Mouse (Mus musculus) forebrain, embryonic 11.5 days (tissue): ENCODE measurements around the gene Jarid2. TPM values are rescaled to one million over a fixed set of nuclear protein-coding genes. Genes with fewer than 3 reads are reported as not detected.

ENCODE experiments used
- ATAC-seq: fragments of 200-750 bp; cut with Nextera tagmentation; replicated peaks from 2 replicates; pipeline ENCODE4 v1.8.0; 2017; ENCODE audit warnings: moderate TSS enrichment; ENCODE audit not compliant: low FRiP score
- DNase-seq: peaks from one replicate; pipeline ENCODE4 v3.0.0-alpha.2; 2017; ENCODE audit warnings: low spot score
- H3K27ac ChIP-seq: fragments of 300-500 bp; sonication (generic); 2 replicates; pipeline ENCODE4 v1.5.1; 2014; ENCODE audit warnings: low read depth, low read length
- H3K27me3 ChIP-seq: fragments of 300-500 bp; sonication (generic); 2 replicates; pipeline ENCODE4 v1.6.1; 2014; ENCODE audit warnings: mild to moderate bottlenecking, low read length, mixed read lengths; ENCODE audit not compliant: control insufficient read depth, insufficient read depth
- H3K36me3 ChIP-seq: fragments of 300-500 bp; sonication (generic); 2 replicates; pipeline ENCODE4 v1.6.1; 2014; ENCODE audit warnings: mild to moderate bottlenecking, low read length, moderate library complexity, mixed read lengths; ENCODE audit not compliant: control insufficient read depth, insufficient read depth
- H3K4me1 ChIP-seq: fragments of 300-500 bp; sonication (generic); replicated peaks from 2 replicates; pipeline ENCODE4 v1.6.1; 2014; ENCODE audit warnings: low read length, mixed read lengths; ENCODE audit not compliant: control insufficient read depth, insufficient read depth
- H3K4me2 ChIP-seq: fragments of 300-500 bp; sonication (generic); 2 replicates; pipeline ENCODE4 v1.6.1; 2014; ENCODE audit warnings: low read depth, mild to moderate bottlenecking, low read length, moderate library complexity, mixed read lengths; ENCODE audit not compliant: severe bottlenecking
- H3K4me3 ChIP-seq: fragments of 300-500 bp; sonication (generic); 2 replicates; pipeline ENCODE4 v1.5.1; 2014; ENCODE audit warnings: low read depth, low read length
- H3K9ac ChIP-seq: fragments of 300-500 bp; sonication (generic); 2 replicates; pipeline ENCODE4 v1.6.1; 2014; ENCODE audit warnings: low read length
- H3K9me3 ChIP-seq: fragments of 300-500 bp; sonication (generic); 2 replicates; pipeline ENCODE4 v1.6.1; 2016; ENCODE audit warnings: low read length, mixed read lengths; ENCODE audit not compliant: control insufficient read depth
- WGBS: fragments of 180-500 bp; shearing (Covaris S2); extraction: QIAGEN DNeasy Blood & Tissue Kit; methylation state at CpG from one replicate; pipeline ENCODE4 v1.1.7; 2014; 5-methylcytosine and 5-hydroxymethylcytosine counted together
- polyA plus RNA-seq: library from polyadenylated mRNA; unstranded; fragments of >200 nt; fragmentation: Nextera tagmentation; extraction: Ambion mirVana; gene quantifications from 2 replicates; pipeline ENCODE4 v1.2.1, GENCODE M21; 2014

Jarid2 gene
- polyA plus RNA-seq, 1 experiment from 2014 or later = 43.6 TPM

DNA sequence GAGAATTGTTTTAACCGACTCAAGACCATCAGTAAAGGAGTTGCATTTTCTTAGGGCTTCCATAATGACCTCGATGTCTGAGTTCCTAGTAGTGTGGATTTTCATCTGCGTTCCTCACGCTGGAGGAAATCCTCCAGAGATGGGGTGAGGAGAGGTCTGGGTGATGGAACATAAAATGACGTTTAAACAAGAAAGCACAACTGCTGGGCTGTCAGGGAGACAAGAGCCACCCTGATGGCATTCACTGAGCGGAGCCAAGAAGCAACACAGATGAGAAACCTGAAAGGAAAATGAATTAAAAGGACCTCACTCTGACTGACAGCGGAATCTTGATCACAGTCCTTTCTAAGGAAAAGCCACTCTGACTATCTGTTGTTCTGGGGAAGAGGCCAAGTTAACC lies 204.3 kb downstream of the Jarid2 start:
- no peak overlapping the region for H3K27ac ChIP-seq
- WGBS = 62% methylated on average over 7 of the region's 7 CpGs
- H3K9ac ChIP-seq = no peak overlapping the region
- no peaks in the 10 kb centered on the region for H3K36me3 ChIP-seq
- no peak for ATAC-seq
- no peaks in the 10 kb centered on the region for H3K27me3 ChIP-seq
- no peak overlapping the region for H3K4me3 ChIP-seq
- no peaks in the 10 kb centered on the region for H3K9me3 ChIP-seq
- no peak overlapping the region for H3K4me2 ChIP-seq
- no peaks in the 10 kb centered on the region for H3K4me1 ChIP-seq
- peak; percentile 8 for DNase-seq

DNA sequence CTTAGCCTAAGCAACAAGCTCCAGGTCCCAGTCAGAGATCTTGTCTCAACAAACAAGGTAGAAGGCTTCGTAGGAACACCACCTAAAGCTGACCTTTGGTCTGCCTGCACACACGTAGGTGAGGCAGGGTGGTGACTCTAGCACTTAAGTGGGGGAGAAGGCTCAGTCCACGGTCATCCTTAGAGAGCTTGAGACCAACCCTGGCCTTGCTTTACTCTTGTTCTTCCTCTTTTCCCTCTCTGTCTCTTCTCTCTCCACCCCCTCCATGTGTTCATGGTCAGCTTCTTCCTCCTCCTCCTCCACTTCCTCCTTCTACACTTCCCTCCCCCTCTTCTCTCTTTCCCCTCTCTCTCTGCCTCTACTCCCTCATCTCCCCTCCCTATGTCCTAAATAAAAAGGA lies 208.4 kb downstream of the Jarid2 start:
- no peak overlapping the region for H3K9ac ChIP-seq
- WGBS = 91% methylated on average over 3 of the region's 3 CpGs
- H3K36me3 ChIP-seq = no peaks in the 10 kb centered on the region
- no peaks in the 10 kb centered on the region for H3K9me3 ChIP-seq
- H3K4me3 ChIP-seq = no peak overlapping the region
- H3K4me1 ChIP-seq = no peaks in the 10 kb centered on the region
- no peak for ATAC-seq
- H3K4me2 ChIP-seq = no peak overlapping the region
- H3K27ac ChIP-seq = no peak overlapping the region
- no peaks in the 10 kb centered on the region for H3K27me3 ChIP-seq
- no peak for DNase-seq

DNA sequence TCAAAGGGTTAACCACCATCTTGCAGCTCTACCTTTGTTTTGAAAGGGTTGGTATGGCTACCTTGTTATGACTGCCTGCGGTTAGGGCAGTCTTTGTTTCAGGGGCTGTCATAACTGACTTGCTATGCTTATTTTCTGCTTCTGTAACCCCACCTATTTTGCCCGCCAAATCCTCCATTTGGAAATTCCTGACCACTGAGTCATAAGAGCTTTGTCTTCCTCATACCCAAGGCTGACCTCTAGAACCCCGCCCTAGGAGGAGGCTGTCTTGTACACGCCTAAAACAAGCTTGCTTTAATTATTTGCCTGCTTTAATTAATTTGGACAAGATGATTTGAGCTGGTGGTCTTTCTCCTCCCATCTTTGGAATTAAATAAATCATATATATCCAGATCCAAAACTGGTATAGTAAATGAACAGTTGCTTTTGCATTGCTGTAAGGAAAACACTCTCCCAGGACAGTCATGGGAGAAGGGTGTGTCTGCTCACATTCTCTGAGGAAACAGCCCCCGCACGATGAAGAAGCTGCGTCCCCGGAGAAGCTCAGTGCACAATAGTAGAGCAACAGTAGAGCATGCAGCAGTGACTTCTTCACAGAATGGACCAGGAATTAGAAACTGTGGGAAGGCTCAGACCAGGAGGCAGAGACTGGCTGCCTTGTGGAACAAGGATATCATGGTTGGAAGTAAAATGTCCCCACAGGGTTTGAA lies 210.2 kb downstream of the Jarid2 start:
- Histone ChIP-seq H3K4me3 (no peak overlapping the region), H3K27ac (no peak overlapping the region), H3K9me3 (no peaks in the 10 kb centered on the region), H3K36me3 (no peaks in the 10 kb centered on the region), H3K4me2 (no peak overlapping the region), H3K4me1 (no peaks in the 10 kb centered on the region), H3K27me3 (no peaks in the 10 kb centered on the region), H3K9ac (no peak overlapping the region)
- ATAC-seq (no peak), DNase-seq (no peak)
- 75% methylated on average over 8 of the region's 8 CpGs for WGBS

DNA sequence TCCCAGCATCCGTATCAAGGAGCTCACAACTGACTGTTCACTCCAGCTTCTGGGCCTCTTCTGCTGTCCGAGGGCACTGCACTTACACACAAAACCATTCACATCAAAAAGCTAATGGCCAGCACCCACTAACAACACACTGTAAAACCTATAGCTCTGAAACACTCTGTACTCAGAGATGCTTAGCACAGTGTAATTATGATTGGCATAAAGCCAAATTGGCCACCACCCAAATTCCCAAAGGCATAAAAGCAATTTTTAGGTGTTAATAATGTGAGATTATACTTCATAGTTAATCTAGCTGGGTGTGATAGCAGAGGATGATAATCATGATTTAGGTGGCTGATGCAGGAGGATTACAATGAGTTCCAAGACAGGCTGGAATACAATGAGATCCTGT lies 214.3 kb downstream of the Jarid2 start:
- Histone ChIP-seq H3K4me2 (no peak overlapping the region), H3K9me3 (no peaks in the 10 kb centered on the region), H3K36me3 (no peaks in the 10 kb centered on the region), H3K27ac (no peak overlapping the region), H3K4me3 (no peak overlapping the region), H3K27me3 (no peaks in the 10 kb centered on the region), H3K9ac (no peak overlapping the region), H3K4me1 (no peaks in the 10 kb centered on the region)
- ATAC-seq (no peak), DNase-seq (no peak)
- WGBS = 90% methylated on average over 2 of the region's 2 CpGs

DNA sequence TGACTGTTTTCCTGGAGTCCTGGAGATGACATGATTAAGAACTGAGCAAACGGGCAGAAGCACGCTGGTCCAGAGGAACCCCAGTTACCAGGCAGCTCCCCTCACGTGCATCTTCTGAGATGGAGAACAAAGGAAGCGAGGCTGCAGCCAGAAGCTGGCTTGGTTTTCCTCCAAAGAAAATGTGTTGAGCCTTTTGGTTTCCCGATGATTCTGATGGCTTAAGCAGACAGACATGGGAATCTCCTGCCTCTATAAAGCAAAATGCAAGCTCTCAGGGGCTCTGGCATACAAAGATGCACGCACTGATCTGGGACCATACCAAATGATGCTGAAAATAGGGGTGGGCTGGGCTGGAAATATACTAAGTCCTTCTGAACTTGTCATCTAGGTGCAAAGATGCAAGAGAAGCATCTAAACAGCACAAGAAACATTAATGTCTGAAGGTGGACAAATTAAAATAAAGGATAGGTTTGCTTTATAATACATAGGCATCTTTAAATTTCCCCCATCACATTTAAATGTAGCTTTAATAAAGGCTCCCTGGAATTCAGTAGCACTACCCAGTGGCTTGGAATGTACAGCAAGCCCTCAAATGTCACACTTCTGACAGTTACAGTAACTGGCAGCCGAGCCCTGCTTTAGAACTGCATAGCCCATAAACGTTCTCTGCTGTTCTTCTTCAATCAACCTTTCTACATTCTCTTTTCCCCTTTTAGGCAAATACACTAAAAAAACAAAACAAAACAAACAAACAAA lies 217.8 kb downstream of the Jarid2 start:
- Histone ChIP-seq H3K4me3 (peak overlapping the region; percentile 25), H3K27ac (peak overlapping the region; percentile 32; the same call in 1 of the 2 replicates), H3K27me3 (no peaks in the 10 kb centered on the region), H3K9me3 (no peaks in the 10 kb centered on the region), H3K36me3 (no peaks in the 10 kb centered on the region), H3K9ac (peak overlapping the region; percentile 59), H3K4me2 (peak overlapping the region; percentile 40; the same call in 1 of the 2 replicates), H3K4me1 (no peaks in the 10 kb centered on the region)
- ATAC-seq (no peak), DNase-seq (no peak)
- WGBS = 43% methylated on average over 8 of the region's 8 CpGs

DNA sequence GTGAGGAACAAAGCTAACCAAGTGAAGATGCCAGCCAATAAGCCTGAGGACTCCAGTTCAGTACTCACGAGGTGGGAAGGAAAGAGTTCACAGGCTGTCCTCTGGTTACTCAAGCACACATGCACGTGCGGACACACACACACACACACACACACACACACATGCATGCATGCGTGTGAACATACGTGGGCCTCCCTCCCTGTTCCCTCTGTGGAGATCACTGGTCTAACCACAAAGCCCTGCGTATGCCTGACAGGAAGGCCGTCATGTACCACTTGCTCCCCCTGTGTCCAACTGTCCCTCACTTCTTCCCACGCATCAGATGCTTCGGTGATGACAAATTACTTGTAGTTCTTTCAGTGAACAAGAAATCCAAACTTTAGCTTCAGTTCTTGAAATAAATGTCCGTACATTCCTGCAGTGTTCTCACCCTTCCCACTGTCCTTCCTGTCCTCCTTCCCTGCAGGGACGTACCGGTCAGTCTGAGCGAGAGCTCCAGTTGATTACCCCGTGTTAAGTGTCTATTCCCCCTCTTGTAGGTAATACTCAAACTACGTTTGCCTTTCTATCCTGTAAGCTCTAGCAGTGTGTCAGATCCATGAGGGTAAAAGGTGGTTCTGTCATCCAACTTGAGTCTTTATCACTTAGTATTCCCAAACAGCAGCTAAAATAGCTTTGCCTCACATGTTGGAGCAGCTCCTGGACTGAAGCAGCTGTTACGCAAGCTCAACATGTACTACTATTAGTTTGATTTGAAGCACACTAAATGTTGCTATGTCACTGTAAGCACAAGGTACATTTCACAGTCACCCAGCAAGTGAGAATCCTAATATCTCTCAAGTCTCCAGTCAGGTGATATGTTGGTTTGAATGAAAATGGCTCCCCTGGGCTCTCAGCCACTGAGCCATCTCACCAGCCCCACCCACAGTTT lies 219.3 kb downstream of the Jarid2 start:
- Histone ChIP-seq H3K9me3 (no peaks in the 10 kb centered on the region), H3K4me2 (no peak overlapping the region), H3K27ac (no peak overlapping the region), H3K4me1 (no peaks in the 10 kb centered on the region), H3K9ac (no peak overlapping the region), H3K27me3 (no peaks in the 10 kb centered on the region), H3K4me3 (no peak overlapping the region), H3K36me3 (no peaks in the 10 kb centered on the region)
- WGBS = 93% methylated on average over 16 of the region's 16 CpGs
- ATAC-seq (no peak), DNase-seq (peak; percentile 20)

DNA sequence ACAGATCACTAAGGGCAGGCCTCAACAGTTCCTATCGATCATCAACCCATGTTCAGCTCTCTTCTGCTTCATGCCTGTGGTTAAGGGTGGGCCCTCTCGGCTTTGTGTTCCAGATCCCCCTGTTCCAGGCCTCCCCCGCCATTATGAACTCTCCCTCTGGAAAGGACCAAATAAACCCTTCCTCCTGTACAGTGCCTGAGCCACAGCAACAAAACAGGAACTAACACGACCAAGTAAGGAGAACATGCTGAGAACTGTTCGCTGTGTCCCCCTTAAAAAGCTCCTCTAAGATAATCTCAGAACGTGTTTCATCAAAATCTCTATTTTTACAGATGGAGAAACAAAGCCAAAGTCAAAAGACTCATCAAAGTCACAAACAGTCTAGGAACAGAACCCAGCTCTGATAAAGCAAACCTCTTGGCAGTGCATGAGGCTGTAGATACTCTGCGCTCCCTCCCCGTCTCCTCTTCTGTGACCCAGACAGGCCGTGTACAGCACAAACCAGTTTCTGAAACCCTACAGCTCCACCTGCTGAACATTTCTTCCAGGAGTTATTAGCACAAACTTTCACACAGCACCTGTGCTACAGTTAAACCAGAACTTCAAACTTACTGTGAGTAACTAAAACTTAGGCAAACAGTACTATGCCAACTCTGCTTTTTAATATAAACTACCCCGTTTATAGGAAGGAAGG lies 223.3 kb downstream of the Jarid2 start:
- no peak overlapping the region for H3K9ac ChIP-seq
- H3K36me3 ChIP-seq = no peaks in the 10 kb centered on the region
- H3K9me3 ChIP-seq = no peaks in the 10 kb centered on the region
- WGBS = 76% methylated on average over 10 of the region's 10 CpGs
- no peak overlapping the region for H3K4me2 ChIP-seq
- no peaks in the 10 kb centered on the region for H3K27me3 ChIP-seq
- DNase-seq (peak; percentile 4), ATAC-seq (no peak)
- H3K4me3 ChIP-seq = no peak overlapping the region
- no peak overlapping the region for H3K27ac ChIP-seq
- no peaks in the 10 kb centered on the region for H3K4me1 ChIP-seq
